In the genomic region with DNA sequence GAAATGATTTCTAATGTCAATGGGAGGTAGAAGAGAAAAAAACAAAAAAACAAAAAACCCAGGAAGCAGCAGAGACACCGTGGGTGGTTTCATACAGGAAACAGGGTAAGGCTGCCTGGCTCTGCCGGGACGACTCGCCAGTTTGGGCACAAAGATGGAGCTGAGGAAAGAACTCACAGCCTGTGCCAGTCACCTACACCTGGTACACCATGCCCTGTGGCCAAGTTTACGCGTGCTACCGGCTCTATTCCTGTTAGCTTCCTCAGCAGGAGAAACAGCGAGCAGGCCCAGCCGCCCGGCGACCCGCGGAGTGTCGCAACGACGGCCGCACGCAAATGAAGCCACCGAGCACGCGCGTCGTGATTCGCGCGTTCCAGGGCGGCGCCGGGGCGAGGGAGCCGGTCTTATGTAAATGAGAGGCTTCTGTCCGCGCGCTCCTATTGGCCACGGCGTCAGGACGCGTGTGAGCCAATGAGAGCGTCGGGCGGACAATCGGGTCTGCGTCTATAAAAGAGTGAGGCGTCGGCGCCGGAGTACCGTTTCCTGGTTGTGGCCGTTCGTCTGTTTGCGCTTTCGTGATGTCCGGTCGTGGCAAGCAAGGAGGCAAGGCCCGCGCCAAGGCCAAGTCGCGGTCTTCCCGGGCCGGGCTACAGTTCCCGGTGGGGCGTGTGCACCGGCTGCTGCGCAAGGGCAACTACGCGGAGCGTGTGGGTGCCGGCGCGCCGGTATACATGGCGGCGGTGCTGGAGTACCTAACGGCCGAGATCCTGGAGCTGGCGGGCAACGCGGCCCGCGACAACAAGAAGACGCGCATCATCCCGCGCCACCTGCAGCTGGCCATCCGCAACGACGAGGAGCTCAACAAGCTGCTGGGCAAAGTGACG, we compare ENCODE assay signal across 7 mouse cellular contexts. TPM values are rescaled to one million over a fixed set of nuclear protein-coding genes. Genes with fewer than 3 reads are reported as not detected.
A peak's percentile ranks its signal among the peaks of the same experiment; 100 is the strongest.
DNase-seq lines count a peak whose midpoint lies in the region; ATAC-seq and TF ChIP-seq lines count a peak whose summit lies in the region.
"Not testable (repeated sequence)": the region's sequence is repeated elsewhere in the genome, so short reads cannot be mapped to it uniquely, and the experiment has no call there.

A gene (plus strand): TSS at position 495 of the 884 bp plus-strand sequence.

- DNase-seq in adrenal gland, postnatal 14 days = peak; percentile 90
- peak; percentile 75 for DNase-seq in embryonic facial prominence, embryonic 14.5 days (ENCODE audit: low spot score)
- peak; percentile 89 for DNase-seq in heart, adult 8-10 months (ENCODE audit: low spot score)
- peak; percentile 89 for DNase-seq in kidney, adult 9 months
- peak; percentile 65 to 79 for DNase-seq in spleen, adult 2 months (ENCODE audit: low read depth in 1 of 2, low spot score in 2 of 2)

- H3K4me2 ChIP-seq in embryonic facial prominence, embryonic 14.5 days (ENCODE audit: low read depth, low read length) = peak within 1 kb of the TSS; percentile 74
- peak within 1 kb of the TSS; percentile 66 for H3K4me2 ChIP-seq in limb, embryonic 13.5 days (replicated peaks)
- peak within 1 kb of the TSS; percentile 67 for H3K4me2 ChIP-seq in midbrain, embryonic 15.5 days

- not testable (repeated sequence) for H3K36me3 ChIP-seq in embryonic facial prominence, embryonic 14.5 days (ENCODE audit: control insufficient read depth, insufficient read depth, low read length); limb, embryonic 13.5 days; midbrain, embryonic 15.5 days (replicated peaks); spleen, adult 2 months (ENCODE audit: control insufficient read depth, insufficient read depth, low read length)

- H3K9me3 ChIP-seq in embryonic facial prominence, embryonic 14.5 days (ENCODE audit: control insufficient read depth, low read length); limb, embryonic 13.5 days; midbrain, embryonic 15.5 days: not testable (repeated sequence)

- H3K4me1 ChIP-seq in embryonic facial prominence, embryonic 14.5 days (ENCODE audit: control insufficient read depth, insufficient read depth, low read length) = peaks cover 21% of the 10 kb centered on the region
- peaks cover 46% of the 10 kb centered on the region for H3K4me1 ChIP-seq in limb, embryonic 13.5 days
- H3K4me1 ChIP-seq in midbrain, embryonic 15.5 days = peaks cover 20% of the 10 kb centered on the region
- not testable (repeated sequence) for H3K4me1 ChIP-seq in spleen, adult 2 months (ENCODE audit: control insufficient read depth, insufficient read depth, insufficient read length)

- peak within 1 kb of the TSS; percentile 98 for H3K27ac ChIP-seq in embryonic facial prominence, embryonic 14.5 days (replicated peaks; ENCODE audit: low read depth, low read length)
- H3K27ac ChIP-seq in limb, embryonic 13.5 days = peak within 1 kb of the TSS; percentile 99
- H3K27ac ChIP-seq in midbrain, embryonic 15.5 days = peak within 1 kb of the TSS; percentile 98
- peak within 1 kb of the TSS; percentile 98 for H3K27ac ChIP-seq in spleen, adult 2 months (ENCODE audit: insufficient read depth, low read length)

- peak; percentile 77 for TF ChIP-seq POLR2A in spleen, adult 2 months (IDR thresholded peaks at IDR 0.05; ENCODE audit: low read depth, low read length)

- ATAC-seq in embryonic facial prominence, embryonic 14.5 days (ENCODE audit: low read depth) = peak; percentile 90
- peak; percentile 90 for ATAC-seq in limb, embryonic 13.5 days (ENCODE audit: low FRiP score, low read depth)
- peak; percentile 93 for ATAC-seq in midbrain, embryonic 15.5 days (replicated peaks)

- not testable (repeated sequence) for H3K27me3 ChIP-seq in embryonic facial prominence, embryonic 14.5 days (replicated peaks; ENCODE audit: control insufficient read depth, insufficient read depth, low read length); limb, embryonic 13.5 days; midbrain, embryonic 15.5 days (replicated peaks); spleen, adult 2 months (ENCODE audit: control insufficient read depth, insufficient read depth, low read length)

- WGBS in embryonic facial prominence, embryonic 14.5 days = under 1% methylated on average over 14 of the region's 88 CpGs
- 0% methylated on average over 45 of the region's 88 CpGs for WGBS in limb, embryonic 13.5 days
- under 1% methylated on average over 37 of the region's 88 CpGs for WGBS in midbrain, embryonic 15.5 days
- WGBS in spleen, adult 2 months = under 1% methylated on average over 37 of the region's 88 CpGs

- peak within 1 kb of the TSS; percentile 82 for H3K9ac ChIP-seq in embryonic facial prominence, embryonic 14.5 days (ENCODE audit: low read depth, low read length)
- peak within 1 kb of the TSS; percentile 83 for H3K9ac ChIP-seq in limb, embryonic 13.5 days
- peak within 1 kb of the TSS; percentile 75 for H3K9ac ChIP-seq in midbrain, embryonic 15.5 days

- TF ChIP-seq CTCF in spleen, adult 2 months (IDR thresholded peaks at IDR 0.05; ENCODE audit: extremely low read depth, insufficient read depth, insufficient read length, insufficient replicate concordance) = not testable (repeated sequence)

- peak within 1 kb of the TSS; percentile 54 for H3K4me3 ChIP-seq in embryonic facial prominence, embryonic 14.5 days (ENCODE audit: low read depth, low read length)
- peak within 1 kb of the TSS; percentile 53 for H3K4me3 ChIP-seq in limb, embryonic 13.5 days
- H3K4me3 ChIP-seq in midbrain, embryonic 15.5 days = peak within 1 kb of the TSS; percentile 53
- H3K4me3 ChIP-seq in spleen, adult 2 months (ENCODE audit: extremely low read depth, insufficient read depth, insufficient read length) = peak within 1 kb of the TSS; percentile 72

RNA-seq across cellular contexts. Expression of the gene that starts here (rescaled TPM):
- total RNA-seq in adrenal gland, postnatal 14 days (2021) = 53.5 and 61.0 TPM in 2 replicates
- polyA plus RNA-seq in embryonic facial prominence, embryonic 14.5 days (2014; fragmentation: Nextera tagmentation; extraction: Ambion mirVana) = 19.8 and 22.0 TPM in 2 replicates
- 10 to 100 TPM in 3 of 4 experiments, 1 to 10 TPM in 1; 8.5 to 81.5 (median 26.6) TPM for total RNA-seq in heart, adult 8-10 months (2022)
- polyA plus RNA-seq in limb, embryonic 13.5 days (2015; fragmentation: Nextera tagmentation; extraction: Ambion mirVana) = 19.0 and 30.4 TPM in 2 replicates
- polyA plus RNA-seq in midbrain, embryonic 15.5 days (2015; fragmentation: Nextera tagmentation; extraction: Ambion mirVana) = 14.4 and 19.2 TPM in 2 replicates
- polyA plus RNA-seq in spleen, adult 2 months (2012; rRNA removed) = 95.6 and 174 TPM in 2 replicates

Comparison
In these comparisons a context has a peak if more than half of its experiments do, and no peak if none do; other contexts are left out.
1. Peak in every context shown above with its lines: DNase-seq, ATAC-seq, H3K4me3 ChIP-seq and H3K27ac ChIP-seq.